Mouse (Mus musculus) midbrain, embryonic 14.5 days (tissue): ENCODE data around the gene Rtn1. TPM values are rescaled to one million over a fixed set of nuclear protein-coding genes. Genes with fewer than 3 reads are reported as not detected.
A peak's percentile ranks its signal among the peaks of the same experiment; 100 is the strongest.

ENCODE experiments used
- ATAC-seq: fragments of 200-750 bp; cut with Nextera tagmentation; 2 replicates; pipeline ENCODE4 v1.8.0; 2017; ENCODE audit warnings: moderate number of reproducible peaks, moderate library complexity; ENCODE audit not compliant: low FRiP score, low TSS enrichment
- DNase-seq: peaks from one replicate; pipeline ENCODE4 v3.0.0-alpha.2; 2015
- H3K27ac ChIP-seq: fragments of 300-500 bp; sonication (generic); replicated peaks from 2 replicates; pipeline ENCODE4 v1.5.1; 2014; ENCODE audit warnings: mild to moderate bottlenecking, low read depth, low read length, moderate library complexity
- H3K27me3 ChIP-seq: fragments of 300-500 bp; sonication (generic); 2 replicates; pipeline ENCODE4 v1.6.1; 2014; ENCODE audit warnings: low read length, control low read depth, mixed read lengths; ENCODE audit not compliant: control insufficient read depth, insufficient read depth
- H3K36me3 ChIP-seq: fragments of 300-500 bp; sonication (generic); 2 replicates; pipeline ENCODE4 v1.6.1; 2014; ENCODE audit warnings: low read length, control low read depth; ENCODE audit not compliant: control insufficient read depth, insufficient read depth
- H3K4me1 ChIP-seq: fragments of 300-500 bp; sonication (generic); 2 replicates; pipeline ENCODE4 v1.6.1; 2014; ENCODE audit warnings: mild to moderate bottlenecking, antibody characterized with exemption, low read length, control low read depth; ENCODE audit not compliant: control insufficient read depth, insufficient read depth
- H3K4me2 ChIP-seq: fragments of 300-500 bp; sonication (generic); 2 replicates; pipeline ENCODE4 v1.6.1; 2014; ENCODE audit warnings: mild to moderate bottlenecking, low read length, moderate library complexity
- H3K4me3 ChIP-seq: fragments of 300-500 bp; sonication (generic); replicated peaks from 2 replicates; pipeline ENCODE4 v1.5.1; 2014; ENCODE audit warnings: low read depth, low read length
- H3K9ac ChIP-seq: fragments of 300-500 bp; sonication (generic); replicated peaks from 2 replicates; pipeline ENCODE4 v1.6.1; 2014; ENCODE audit warnings: mild to moderate bottlenecking, low read length, moderate library complexity
- H3K9me3 ChIP-seq: fragments of 300-500 bp; sonication (generic); 2 replicates; pipeline ENCODE4 v1.6.1; 2016; ENCODE audit warnings: low read length, control low read depth, mixed read lengths; ENCODE audit not compliant: control insufficient read depth
- WGBS: fragments of 180-500 bp; shearing (Covaris S2); extraction: QIAGEN DNeasy Blood & Tissue Kit; methylation state at CpG from one replicate; pipeline ENCODE4 v1.1.7; 2014; 5-methylcytosine and 5-hydroxymethylcytosine counted together
- polyA plus RNA-seq: library from polyadenylated mRNA; unstranded; fragments of >200 nt; fragmentation: Nextera tagmentation; extraction: Ambion mirVana; gene quantifications from 2 replicates; pipeline ENCODE4 v1.2.1, GENCODE M21; 2014

Rtn1 gene
- polyA plus RNA-seq, 1 experiment from 2014 or later: 2,477 TPM

DNA sequence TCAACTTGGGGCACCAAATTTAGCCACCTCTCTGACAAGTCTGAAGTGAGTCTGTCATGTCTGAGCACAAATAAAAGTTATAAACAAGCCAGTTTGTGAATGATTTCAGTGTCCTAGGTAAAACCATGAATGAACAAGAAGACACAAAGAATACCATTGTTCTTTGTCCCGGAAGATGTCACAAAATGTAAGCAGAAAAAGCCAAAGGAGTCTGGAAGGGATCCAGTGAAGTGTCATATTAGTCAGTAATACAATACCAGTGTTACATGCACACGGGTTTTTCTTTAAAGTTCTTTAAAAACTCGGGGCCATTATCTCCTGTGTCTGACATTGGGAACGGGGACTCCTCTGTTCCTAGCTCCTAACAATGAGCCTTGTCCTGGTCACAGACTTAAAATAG is 85.1 kb downstream of the Rtn1 start:
- no peak for ATAC-seq
- no peak overlapping the region for H3K4me3 ChIP-seq
- 60% methylated on average over 4 of the region's 4 CpGs for WGBS

DNA sequence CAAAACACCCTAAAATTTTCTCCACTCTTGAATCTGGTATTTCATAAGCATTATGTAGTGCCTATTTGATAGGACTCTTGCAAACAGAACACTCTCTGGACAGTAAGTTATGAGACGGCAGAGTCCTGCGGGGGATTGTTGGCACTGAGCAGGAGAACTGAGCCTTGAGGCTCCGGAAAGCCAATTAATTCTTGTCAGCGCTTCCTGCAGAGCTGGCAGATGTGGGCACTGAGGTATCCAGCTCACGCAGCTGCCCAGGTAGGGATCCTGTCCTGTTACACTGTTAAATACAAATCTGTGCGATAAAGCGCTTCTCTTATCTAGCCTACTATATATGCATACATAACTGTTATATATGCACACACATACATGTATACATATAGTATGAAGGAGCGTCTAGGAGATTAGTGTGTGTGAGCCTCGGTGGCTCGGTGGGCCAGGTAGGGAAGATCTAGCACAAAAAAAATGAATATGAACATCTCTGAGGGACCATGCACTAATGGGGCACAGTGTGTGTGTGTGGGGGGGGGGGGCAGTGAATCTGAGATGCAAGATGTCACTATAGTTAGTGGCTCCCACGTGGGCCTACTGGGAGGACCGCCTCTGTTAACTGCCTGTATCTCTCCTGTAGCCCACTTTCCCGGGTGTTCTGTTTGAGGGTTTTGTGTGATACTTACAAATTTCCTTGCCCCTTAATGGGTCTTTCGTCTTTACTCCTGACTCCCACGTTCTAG is 93.0 kb downstream of the Rtn1 start:
- DNase-seq: peak; percentile 63
- 64% methylated on average over 15 of the region's 15 CpGs for WGBS
- Histone ChIP-seq H3K9ac (no peak overlapping the region), H3K27me3 (no peaks in the 10 kb centered on the region), H3K4me1 (0 out of 2 replicates have a peak, but pooled peaks cover 5% of the 10 kb centered on the region), H3K4me3 (no peak overlapping the region), H3K27ac (peak overlapping the region; percentile 20; the same call in 1 of the 2 replicates), H3K4me2 (no peak overlapping the region), H3K9me3 (no peaks in the 10 kb centered on the region), H3K36me3 (no peaks in the 10 kb centered on the region)
- no peak for ATAC-seq

More for the DNA sequence above, 85.1 kb downstream of the Rtn1 start:
- Histone ChIP-seq H3K9ac (no peak overlapping the region), H3K36me3 (no peaks in the 10 kb centered on the region), H3K4me2 (no peak overlapping the region), H3K27me3 (no peaks in the 10 kb centered on the region), H3K4me1 (0 out of 2 replicates have a peak, but pooled peaks cover 2% of the 10 kb centered on the region), H3K9me3 (no peaks in the 10 kb centered on the region), H3K27ac (no peak overlapping the region)
- DNase-seq: no peak

DNA sequence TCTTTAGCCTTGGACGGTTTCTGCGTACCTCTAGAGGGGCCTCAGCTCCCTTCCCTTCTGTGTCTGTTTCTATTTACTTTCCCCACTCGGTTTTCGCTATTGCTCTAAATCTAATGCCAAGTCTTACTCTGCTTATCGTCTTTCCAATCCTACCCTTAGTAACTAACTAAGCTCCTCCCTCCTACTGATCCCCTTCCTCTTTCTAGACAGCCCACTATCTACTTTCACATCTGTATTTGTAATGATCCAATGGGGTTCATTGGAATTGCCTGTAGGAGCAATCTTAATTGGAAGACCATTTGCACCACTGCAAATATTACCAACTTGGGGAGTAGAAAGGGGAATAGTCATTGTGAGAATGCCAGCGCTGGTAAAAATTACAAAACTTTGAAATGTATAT is 98.0 kb downstream of the Rtn1 start:
- H3K9me3 ChIP-seq: no peaks in the 10 kb centered on the region
- WGBS: 87% methylated on average over 6 of the region's 6 CpGs
- no peak for ATAC-seq
- H3K36me3 ChIP-seq: no peaks in the 10 kb centered on the region
- H3K9ac ChIP-seq: no peak overlapping the region
- H3K27me3 ChIP-seq: no peaks in the 10 kb centered on the region
- DNase-seq: no peak
- no peak overlapping the region for H3K27ac ChIP-seq
- no peak overlapping the region for H3K4me3 ChIP-seq
- 0 out of 2 replicates have a peak, but pooled peaks cover 4% of the 10 kb centered on the region for H3K4me1 ChIP-seq
- H3K4me2 ChIP-seq: no peak overlapping the region

DNA sequence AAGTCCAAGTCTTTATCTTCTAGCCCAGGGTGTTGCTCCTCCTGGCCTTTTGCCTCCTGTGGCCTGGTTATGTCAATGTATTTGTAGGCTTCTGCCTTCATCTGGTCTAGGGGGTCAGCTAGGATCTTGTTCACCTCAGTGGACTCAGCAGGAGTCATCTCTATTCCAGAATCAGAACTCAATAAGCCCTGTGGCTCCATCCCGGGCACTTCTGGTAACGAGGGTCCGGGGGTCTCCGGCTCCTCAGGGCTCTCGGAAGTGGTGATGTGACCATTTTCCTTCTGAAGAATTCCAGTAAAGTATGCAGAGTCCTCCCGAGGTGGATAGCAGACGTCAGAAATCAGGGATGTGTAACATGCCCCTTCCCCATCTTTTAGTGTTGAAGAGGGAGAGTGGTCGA is 100.3 kb downstream of the Rtn1 start:
- Histone ChIP-seq H3K27me3 (no peaks in the 10 kb centered on the region), H3K27ac (no peak overlapping the region), H3K4me2 (no peak overlapping the region), H3K4me1 (peaks cover 16% of the 10 kb centered on the region), H3K4me3 (no peak overlapping the region), H3K9ac (no peak overlapping the region), H3K36me3 (peaks cover 2% of the 10 kb centered on the region; the same call in 1 of the 2 replicates), H3K9me3 (no peaks in the 10 kb centered on the region)
- WGBS: 86% methylated on average over 8 of the region's 8 CpGs
- DNase-seq (no peak), ATAC-seq (no peak)

DNA sequence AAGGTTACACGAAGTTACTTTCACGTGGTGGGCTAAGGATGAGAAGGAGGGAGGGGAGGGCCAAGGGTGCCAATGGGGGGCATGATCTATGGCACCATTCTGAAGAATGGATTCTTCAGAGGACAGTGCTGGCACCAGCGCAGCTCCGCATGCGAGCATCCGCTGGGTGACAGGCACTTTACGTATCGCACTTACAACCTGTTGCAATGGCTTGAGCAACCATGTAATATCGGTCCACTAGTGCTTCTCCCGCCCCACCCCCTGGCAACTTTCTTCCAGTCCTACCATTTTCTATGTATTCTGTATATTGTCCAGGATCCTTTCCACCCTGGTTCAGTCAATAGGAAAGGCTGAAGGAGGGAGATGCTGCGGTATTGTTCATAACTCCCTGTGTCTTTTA is 102.6 kb downstream of the Rtn1 start:
- Histone ChIP-seq H3K4me3 (no peak overlapping the region), H3K36me3 (peaks cover 7% of the 10 kb centered on the region; the same call in 1 of the 2 replicates), H3K4me2 (no peak overlapping the region), H3K9ac (no peak overlapping the region), H3K4me1 (peaks cover 20% of the 10 kb centered on the region), H3K9me3 (no peaks in the 10 kb centered on the region), H3K27ac (no peak overlapping the region), H3K27me3 (no peaks in the 10 kb centered on the region)
- 94% methylated on average over 11 of the region's 11 CpGs for WGBS
- DNase-seq: no peak
- ATAC-seq: no peak

DNA sequence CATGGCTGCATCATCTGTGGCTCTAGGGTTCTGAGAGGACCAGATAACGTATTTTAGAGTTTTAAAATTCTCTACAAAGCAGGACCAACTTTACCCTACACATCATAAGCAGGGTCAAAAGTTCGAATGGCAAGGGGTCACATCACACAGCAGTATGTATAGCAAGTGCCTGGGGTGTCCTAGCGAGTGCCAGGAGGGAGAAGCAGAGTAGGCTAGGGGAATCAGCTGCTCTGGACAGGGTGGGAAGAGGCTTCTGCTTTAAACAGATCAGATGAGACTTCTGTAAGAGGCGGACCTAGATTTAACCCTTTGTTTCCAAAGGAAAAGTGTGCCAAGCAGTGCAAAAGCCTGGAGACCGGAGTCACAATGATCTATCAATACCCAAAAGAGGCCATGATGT is 103.4 kb downstream of the Rtn1 start:
- ATAC-seq: no peak
- 61% methylated on average over 5 of the region's 5 CpGs for WGBS
- Histone ChIP-seq H3K36me3 (peaks cover 7% of the 10 kb centered on the region; the same call in 1 of the 2 replicates), H3K4me3 (no peak overlapping the region), H3K9ac (no peak overlapping the region), H3K9me3 (no peaks in the 10 kb centered on the region), H3K4me1 (peaks cover 20% of the 10 kb centered on the region), H3K27ac (no peak overlapping the region), H3K27me3 (no peaks in the 10 kb centered on the region), H3K4me2 (no peak overlapping the region)
- no peak for DNase-seq

DNA sequence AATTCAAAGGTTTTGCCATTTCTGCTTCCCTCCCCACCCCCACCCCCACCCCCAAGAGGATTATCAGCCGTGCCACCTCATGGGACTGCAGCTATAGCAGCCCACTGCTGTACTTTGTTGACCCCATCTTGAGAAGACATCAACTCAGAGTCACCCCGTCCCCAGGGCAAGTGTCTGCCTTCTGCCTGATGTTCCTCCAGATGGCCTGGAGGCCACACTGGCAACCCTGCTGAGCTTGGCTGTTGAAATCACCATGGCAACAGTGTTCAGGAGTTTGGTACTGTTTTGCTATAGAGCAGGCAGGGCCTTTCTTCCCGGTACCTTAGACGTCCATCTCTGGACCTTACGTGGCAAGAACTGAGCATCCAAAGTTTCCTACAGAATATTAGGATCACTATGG is 103.9 kb downstream of the Rtn1 start:
- DNase-seq (peak; percentile 76), ATAC-seq (peak; percentile 48; the same call in 1 of the 2 replicates)
- no peak overlapping the region for H3K27ac ChIP-seq

DNA sequence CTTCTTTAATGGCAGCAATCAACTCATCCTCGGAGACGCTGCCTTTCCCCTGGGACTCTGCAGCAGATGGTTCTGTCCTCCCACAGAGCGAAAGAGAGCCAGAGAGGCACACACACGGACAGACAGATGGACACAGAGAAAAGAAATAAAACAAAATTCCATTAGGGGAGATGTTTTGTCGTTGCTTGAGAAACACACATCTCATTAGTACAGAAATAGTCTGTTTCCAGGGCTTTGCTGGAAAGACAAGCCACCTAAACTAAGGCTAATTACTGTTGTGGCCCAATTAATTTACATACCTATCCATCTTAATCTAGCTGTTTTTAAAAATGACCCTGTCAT is 104.5 kb downstream of the Rtn1 start:
- no peak overlapping the region for H3K4me2 ChIP-seq
- no peak overlapping the region for H3K4me3 ChIP-seq
- no peak overlapping the region for H3K9ac ChIP-seq
- no peaks in the 10 kb centered on the region for H3K9me3 ChIP-seq
- H3K4me1 ChIP-seq: peaks cover 20% of the 10 kb centered on the region
- ATAC-seq: no peak
- H3K27me3 ChIP-seq: no peaks in the 10 kb centered on the region
- WGBS: 49% methylated on average over 5 of the region's 5 CpGs
- H3K36me3 ChIP-seq: peaks cover 7% of the 10 kb centered on the region; the same call in 1 of the 2 replicates
- no peak for DNase-seq
- no peak overlapping the region for H3K27ac ChIP-seq

More for the DNA sequence above, 103.9 kb downstream of the Rtn1 start:
- WGBS: 32% methylated on average over 5 of the region's 5 CpGs
- no peak overlapping the region for H3K4me3 ChIP-seq
- H3K9me3 ChIP-seq: no peaks in the 10 kb centered on the region
- H3K9ac ChIP-seq: no peak overlapping the region
- H3K4me2 ChIP-seq: no peak overlapping the region
- H3K36me3 ChIP-seq: peaks cover 7% of the 10 kb centered on the region; the same call in 1 of the 2 replicates
- H3K27me3 ChIP-seq: no peaks in the 10 kb centered on the region
- peaks cover 20% of the 10 kb centered on the region for H3K4me1 ChIP-seq
